Mouse (Mus musculus) brain, embryonic 14.5 days (tissue): ENCODE data around the gene Mapt.

ENCODE experiments used
- CTCF ChIP-seq: fragments of 200-500 bp; IDR thresholded peaks from 2 replicates; pipeline ENCODE4 v1.5.1; 2012; ENCODE audit warnings: inconsistent platforms, mild to moderate bottlenecking, moderate library complexity, borderline replicate concordance; ENCODE audit not compliant: insufficient read depth, insufficient read length; ENCODE audit errors: extremely low read depth
- POLR2A ChIP-seq: fragments of 200-500 bp; IDR thresholded peaks from 2 replicates; pipeline ENCODE4 v1.6.1; 2012; ENCODE audit warnings: mild to moderate bottlenecking, inconsistent platforms, borderline replicate concordance; ENCODE audit not compliant: poor library complexity, insufficient read depth, insufficient read length, severe bottlenecking; ENCODE audit errors: extremely low read depth

- no peak for TF ChIP-seq CTCF
- TF ChIP-seq POLR2A, result no peak
These were observed 99.0 kb downstream of the Mapt start for GRCm38 (mm10) chr11:104330151-104330550.
